Mouse (Mus musculus): ENCODE results near the gene Zfp148. TPM values are rescaled to one million over a fixed set of nuclear protein-coding genes. Genes with fewer than 3 reads are reported as not detected.

Gene Zfp148
- polyA plus RNA-seq, 1 experiment = 80.8 TPM

- Histone ChIP-seq H3K4me3 (ENCODE audit: insufficient read depth, low read length) (no peak overlapping the region), H3K27ac (ENCODE audit: insufficient read depth, low read length) (no peak overlapping the region), H3K4me1 (ENCODE audit: control insufficient read depth, insufficient read depth, low read length) (peaks cover 10% of the 10 kb centered on the region)
- no peak for TF ChIP-seq POLR2A (IDR thresholded peaks at IDR 0.05; ENCODE audit: low read depth, low read length)
- TF ChIP-seq CTCF (IDR thresholded peaks at IDR 0.05; ENCODE audit: borderline replicate concordance, insufficient read depth, low read length) = no peak
These were observed 20.3 kb downstream of the Zfp148 start for GRCm38 (mm10) chr16:33400943-33401342.

DNA sequence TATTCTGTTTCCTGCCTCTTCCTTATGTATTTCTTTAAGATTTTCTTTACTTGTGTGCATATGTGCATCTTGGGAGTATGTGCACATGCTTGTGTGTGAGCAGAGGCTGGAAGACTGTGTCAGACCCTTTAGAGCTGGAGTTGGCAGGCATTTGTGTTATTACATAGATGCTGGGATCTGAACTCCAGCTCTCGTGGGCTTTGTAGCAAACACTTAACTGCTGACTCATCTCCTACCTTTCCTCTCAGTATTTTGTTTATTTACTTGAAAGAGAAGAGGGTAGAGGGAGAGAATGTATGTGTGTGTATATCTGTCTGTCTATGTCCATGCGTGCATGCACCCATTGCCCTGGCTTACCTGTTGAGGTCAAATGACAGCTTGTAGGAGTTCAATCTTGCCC, 22.6 kb downstream of the Zfp148 start:
- TF ChIP-seq POLR2A (IDR thresholded peaks at IDR 0.05; ENCODE audit: low read depth, low read length) (no peak), CTCF (IDR thresholded peaks at IDR 0.05; ENCODE audit: borderline replicate concordance, insufficient read depth, low read length) (no peak)
- peaks cover 10% of the 10 kb centered on the region for H3K4me1 ChIP-seq (ENCODE audit: control insufficient read depth, insufficient read depth, low read length)

GRCm38 (mm10) chr16:33404055-33404454, 23.4 kb downstream of the Zfp148 start:
- no peak overlapping the region for H3K27ac ChIP-seq (ENCODE audit: insufficient read depth, low read length)
- H3K4me3 ChIP-seq (ENCODE audit: insufficient read depth, low read length) = no peak overlapping the region
- no peak for TF ChIP-seq CTCF (IDR thresholded peaks at IDR 0.05; ENCODE audit: borderline replicate concordance, insufficient read depth, low read length)
- no peak for TF ChIP-seq POLR2A (IDR thresholded peaks at IDR 0.05; ENCODE audit: low read depth, low read length)
- peaks cover 10% of the 10 kb centered on the region for H3K4me1 ChIP-seq (ENCODE audit: control insufficient read depth, insufficient read depth, low read length)

More for the DNA sequence above, 22.6 kb downstream of the Zfp148 start:
- Histone ChIP-seq H3K27ac (ENCODE audit: insufficient read depth, low read length) (no peak overlapping the region), H3K4me3 (ENCODE audit: insufficient read depth, low read length) (no peak overlapping the region)

- Histone ChIP-seq H3K4me1 (ENCODE audit: control insufficient read depth, insufficient read depth, low read length) (peaks cover 10% of the 10 kb centered on the region), H3K27ac (ENCODE audit: insufficient read depth, low read length) (no peak overlapping the region), H3K4me3 (ENCODE audit: insufficient read depth, low read length) (no peak overlapping the region)
- TF ChIP-seq CTCF (IDR thresholded peaks at IDR 0.05; ENCODE audit: borderline replicate concordance, insufficient read depth, low read length) (no peak), POLR2A (IDR thresholded peaks at IDR 0.05; ENCODE audit: low read depth, low read length) (no peak)
These were observed 24.9 kb downstream of the Zfp148 start for GRCm38 (mm10) chr16:33405487-33405886.

GRCm38 (mm10) chr16:33410151-33410550, 29.5 kb downstream of the Zfp148 start:
- H3K4me1 ChIP-seq (ENCODE audit: control insufficient read depth, insufficient read depth, low read length) = 0 out of 2 replicates have a peak, but pooled peaks cover 2% of the 10 kb centered on the region
- no peak overlapping the region for H3K27ac ChIP-seq (ENCODE audit: insufficient read depth, low read length)
- no peak overlapping the region for H3K4me3 ChIP-seq (ENCODE audit: insufficient read depth, low read length)
- TF ChIP-seq CTCF (IDR thresholded peaks at IDR 0.05; ENCODE audit: borderline replicate concordance, insufficient read depth, low read length) (no peak), POLR2A (IDR thresholded peaks at IDR 0.05; ENCODE audit: low read depth, low read length) (no peak)

DNA sequence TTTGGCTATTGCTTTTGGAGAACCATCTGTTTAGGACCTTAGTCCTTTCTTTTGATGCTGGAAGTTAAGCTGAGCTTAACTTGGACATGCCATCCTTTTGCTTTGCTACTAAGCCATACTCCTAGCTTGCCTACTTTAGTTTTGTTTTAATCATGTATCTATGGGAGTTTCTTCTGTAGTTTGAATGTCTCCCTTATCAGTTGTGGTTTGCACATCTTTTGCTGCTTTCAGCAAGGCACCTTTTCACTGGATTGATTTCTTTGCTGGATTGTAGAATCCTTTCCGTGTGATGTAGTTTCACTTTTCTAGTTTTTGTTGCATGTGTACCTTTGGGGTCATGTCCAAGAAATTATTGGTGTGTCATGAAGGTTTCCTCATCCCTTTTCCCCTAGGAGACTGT, 30.0 kb downstream of the Zfp148 start:
- TF ChIP-seq POLR2A (IDR thresholded peaks at IDR 0.05; ENCODE audit: low read depth, low read length) (no peak), CTCF (IDR thresholded peaks at IDR 0.05; ENCODE audit: borderline replicate concordance, insufficient read depth, low read length) (no peak)
- no peak overlapping the region for H3K4me3 ChIP-seq (ENCODE audit: insufficient read depth, low read length)
- H3K4me1 ChIP-seq (ENCODE audit: control insufficient read depth, insufficient read depth, low read length) = 0 out of 2 replicates have a peak, but pooled peaks cover 2% of the 10 kb centered on the region
- H3K27ac ChIP-seq (ENCODE audit: insufficient read depth, low read length) = no peak overlapping the region

DNA sequence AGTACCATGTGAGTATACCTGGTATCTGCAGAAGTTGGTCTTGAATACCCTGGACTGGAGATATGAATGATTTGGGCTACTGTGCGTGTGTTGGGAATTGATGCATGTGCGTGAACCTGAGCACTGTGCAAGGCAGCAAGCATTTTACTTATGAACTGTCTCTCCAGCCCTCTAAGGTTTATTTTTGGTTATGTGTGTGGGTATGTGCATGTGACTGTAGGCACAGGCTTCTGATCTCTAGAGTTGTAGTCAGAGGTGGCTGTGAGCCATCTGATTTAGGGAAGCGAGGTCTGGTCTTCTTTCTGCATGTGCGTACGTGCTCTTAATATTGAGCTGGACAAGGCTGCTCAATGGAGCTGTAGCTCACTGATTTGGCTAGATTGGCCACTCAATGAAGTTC, 33.6 kb downstream of the Zfp148 start:
- no peak for TF ChIP-seq CTCF (IDR thresholded peaks at IDR 0.05; ENCODE audit: borderline replicate concordance, insufficient read depth, low read length)
- TF ChIP-seq POLR2A (IDR thresholded peaks at IDR 0.05; ENCODE audit: low read depth, low read length) = no peak
- Histone ChIP-seq H3K27ac (ENCODE audit: insufficient read depth, low read length) (no peak overlapping the region), H3K4me1 (ENCODE audit: control insufficient read depth, insufficient read depth, low read length) (0 out of 2 replicates have a peak, but pooled peaks cover 2% of the 10 kb centered on the region), H3K4me3 (ENCODE audit: insufficient read depth, low read length) (no peak overlapping the region)

DNA sequence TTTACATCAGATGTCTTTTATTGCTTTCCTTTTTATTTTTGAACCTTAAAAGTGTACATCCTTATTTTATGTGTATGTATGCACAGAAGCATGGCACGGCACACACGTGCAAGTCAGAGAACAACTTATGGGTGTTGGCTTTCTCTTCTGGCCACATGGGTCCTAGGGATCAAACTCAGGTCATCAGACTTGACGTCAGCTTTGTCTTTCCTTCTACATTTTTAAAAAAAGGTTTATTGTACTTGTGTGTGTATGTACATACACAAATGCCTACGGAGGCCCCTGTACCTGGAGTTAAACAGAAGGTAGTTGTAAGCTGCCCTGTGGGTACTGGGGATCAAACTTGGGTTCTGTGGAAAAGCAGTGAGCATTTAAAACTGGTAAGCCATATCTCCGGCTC, 35.0 kb downstream of the Zfp148 start:
- H3K4me1 ChIP-seq (ENCODE audit: control insufficient read depth, insufficient read depth, low read length) = 0 out of 2 replicates have a peak, but pooled peaks cover 2% of the 10 kb centered on the region
- no peak for TF ChIP-seq POLR2A (IDR thresholded peaks at IDR 0.05; ENCODE audit: low read depth, low read length)
- TF ChIP-seq CTCF (IDR thresholded peaks at IDR 0.05; ENCODE audit: borderline replicate concordance, insufficient read depth, low read length) = no peak
- H3K4me3 ChIP-seq (ENCODE audit: insufficient read depth, low read length) = no peak overlapping the region
- no peak overlapping the region for H3K27ac ChIP-seq (ENCODE audit: insufficient read depth, low read length)

GRCm38 (mm10) chr16:33428327-33428726, 47.7 kb downstream of the Zfp148 start:
- H3K4me3 ChIP-seq (ENCODE audit: insufficient read depth, low read length) = no peak overlapping the region
- TF ChIP-seq CTCF (IDR thresholded peaks at IDR 0.05; ENCODE audit: borderline replicate concordance, insufficient read depth, low read length) (no peak), POLR2A (IDR thresholded peaks at IDR 0.05; ENCODE audit: low read depth, low read length) (no peak)
- H3K27ac ChIP-seq (ENCODE audit: insufficient read depth, low read length) = no peak overlapping the region
- H3K4me1 ChIP-seq (ENCODE audit: control insufficient read depth, insufficient read depth, low read length) = no peaks in the 10 kb centered on the region

DNA sequence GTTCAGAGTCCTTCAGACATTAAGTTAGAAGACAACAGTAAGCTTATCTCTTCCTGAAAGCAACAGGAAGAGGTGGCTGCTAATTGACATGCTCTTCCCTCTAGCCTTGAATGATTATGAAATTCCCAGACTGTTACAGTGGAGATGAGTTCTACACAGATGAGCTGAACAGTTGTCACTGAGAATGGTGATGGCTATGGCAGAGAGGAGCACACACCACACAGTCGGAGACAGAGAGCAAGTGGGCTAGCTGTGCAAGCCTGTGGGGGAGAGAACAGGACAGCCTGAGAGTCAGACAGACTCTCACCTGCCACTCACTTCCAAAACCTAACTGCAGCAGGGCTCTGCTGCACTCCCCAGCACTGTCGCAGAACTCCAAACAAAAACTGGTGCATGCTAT, 51.0 kb downstream of the Zfp148 start:
- TF ChIP-seq CTCF (IDR thresholded peaks at IDR 0.05; ENCODE audit: borderline replicate concordance, insufficient read depth, low read length) (no peak), POLR2A (IDR thresholded peaks at IDR 0.05; ENCODE audit: low read depth, low read length) (no peak)
- no peaks in the 10 kb centered on the region for H3K4me1 ChIP-seq (ENCODE audit: control insufficient read depth, insufficient read depth, low read length)
- H3K4me3 ChIP-seq (ENCODE audit: insufficient read depth, low read length) = no peak overlapping the region
- no peak overlapping the region for H3K27ac ChIP-seq (ENCODE audit: insufficient read depth, low read length)

GRCm38 (mm10) chr16:33441065-33441464, 60.4 kb downstream of the Zfp148 start:
- Histone ChIP-seq H3K4me3 (ENCODE audit: insufficient read depth, low read length) (no peak overlapping the region), H3K27ac (ENCODE audit: insufficient read depth, low read length) (no peak overlapping the region), H3K4me1 (ENCODE audit: control insufficient read depth, insufficient read depth, low read length) (no peaks in the 10 kb centered on the region)
- TF ChIP-seq CTCF (IDR thresholded peaks at IDR 0.05; ENCODE audit: borderline replicate concordance, insufficient read depth, low read length) (no peak), POLR2A (IDR thresholded peaks at IDR 0.05; ENCODE audit: low read depth, low read length) (no peak)

Data from embryonic fibroblast, embryonic 13.5 days (primary cell).